Mouse (Mus musculus) gastrocnemius, postnatal 10 days (tissue): ENCODE data around the gene Napsa. TPM values are rescaled to one million over a fixed set of nuclear protein-coding genes. Genes with fewer than 3 reads are reported as not detected.

Experiments used
- DNase-seq: peaks from one replicate; pipeline ENCODE4 v3.0.0; 2021; ENCODE audit warnings: mixed read lengths
- total RNA-seq, 2 experiments: library from RNA; stranded (reverse); gene quantifications; 2 replicates each; pipeline ENCODE4 v1.2.3; 2021

The Napsa gene
- total RNA-seq, 2 experiments from 2014 or later = 0.99 TPM; not detected in 1

- DNase-seq = no peak
Observed at GRCm38 (mm10) chr7:44596996-44597538, 24.9 kb downstream of the Napsa start.

- no peak for DNase-seq
Observed at GRCm38 (mm10) chr7:44597666-44598065, 25.5 kb downstream of the Napsa start.

GRCm38 (mm10) chr7:44598336-44598735 is 26.2 kb downstream of the Napsa start:
- DNase-seq = no peak

GRCm38 (mm10) chr7:44600691-44601262 is 28.6 kb downstream of the Napsa start:
- DNase-seq = no peak

- no peak for DNase-seq
Observed at GRCm38 (mm10) chr7:44601646-44602045, 29.5 kb downstream of the Napsa start.

- DNase-seq = no peak
Observed at GRCm38 (mm10) chr7:44602443-44602842, 30.3 kb downstream of the Napsa start.

GRCm38 (mm10) chr7:44603186-44603855 is 31.1 kb downstream of the Napsa start:
- no peak for DNase-seq

GRCm38 (mm10) chr7:44604139-44604606 is 32.0 kb downstream of the Napsa start:
- DNase-seq = no peak

- no peak for DNase-seq
Observed at GRCm38 (mm10) chr7:44604619-44605018, 32.4 kb downstream of the Napsa start.

GRCm38 (mm10) chr7:44605436-44605835 is 33.3 kb downstream of the Napsa start:
- DNase-seq = no peak

- DNase-seq = no peak
Observed at GRCm38 (mm10) chr7:44606171-44606901, 34.2 kb downstream of the Napsa start.

- DNase-seq = no peak
Observed at GRCm38 (mm10) chr7:44612192-44612591, 40.0 kb downstream of the Napsa start.

GRCm38 (mm10) chr7:44614041-44614688 is 42.0 kb downstream of the Napsa start:
- DNase-seq = no peak

GRCm38 (mm10) chr7:44615309-44615708 is 43.1 kb downstream of the Napsa start:
- no peak for DNase-seq

GRCm38 (mm10) chr7:44615987-44616386 is 43.8 kb downstream of the Napsa start:
- no peak for DNase-seq

- DNase-seq = no peak
Observed at GRCm38 (mm10) chr7:44617059-44617458, 44.9 kb downstream of the Napsa start.

GRCm38 (mm10) chr7:44623714-44624542 is 51.7 kb downstream of the Napsa start:
- no peak for DNase-seq

- DNase-seq = no peak
Observed at GRCm38 (mm10) chr7:44624543-44624826, 52.3 kb downstream of the Napsa start.

GRCm38 (mm10) chr7:44624828-44625227 is 52.6 kb downstream of the Napsa start:
- no peak for DNase-seq

- no peak for DNase-seq
Observed at GRCm38 (mm10) chr7:44625241-44626067, 53.3 kb downstream of the Napsa start.

- DNase-seq = no peak
Observed at GRCm38 (mm10) chr7:44626068-44626385, 53.8 kb downstream of the Napsa start.
